Mouse (Mus musculus) large intestine, adult 2 months (tissue): ENCODE data around the gene Zfp955a. TPM values are rescaled to one million over a fixed set of nuclear protein-coding genes. Genes with fewer than 3 reads are reported as not detected.
"Not testable (repeated sequence)": the region's sequence is repeated elsewhere in the genome, so short reads cannot be mapped to it uniquely, and the experiment has no call there.

ENCODE experiments used
- DNase-seq: peaks from one replicate; pipeline ENCODE4 v3.0.0-alpha.2; 2012; ENCODE audit warnings: low read depth, low spot score
- WGBS: fragments of 180-500 bp; shearing (Covaris S2); methylation state at CpG from one replicate; pipeline ENCODE4 v1.1.7; 2018; 5-methylcytosine and 5-hydroxymethylcytosine counted together
- polyA plus RNA-seq: library from polyadenylated mRNA; depleted of rRNA; stranded (reverse); fragments of >200 nt; gene quantifications from 2 replicates; pipeline ENCODE4 v1.2.3, GENCODE M21; 2012; rRNA removed

Gene Zfp955a
- polyA plus RNA-seq, result 0.79 and 1.1 TPM in 2 replicates

GRCm38 (mm10) chr17:33254530-33255318 lies at the start of gene Zfp955a:
Zfp955a (minus strand) TSS chr17:33255145.
- 26% methylated on average over 1 of the region's 34 CpGs for WGBS
- DNase-seq, result not testable (repeated sequence)

GRCm38 (mm10) chr17:33289876-33290149 lies 34.9 kb upstream of the Zfp955a start:
- WGBS, result no CpG with 5 or more reads among the region's 9 CpGs
- not testable (repeated sequence) for DNase-seq

GRCm38 (mm10) chr17:33289039-33289875 lies 34.3 kb upstream of the Zfp955a start, which contains the start of gene Zfp955b:
Zfp955b (plus strand) TSS chr17:33289544.
- WGBS, result no CpG with 5 or more reads among the region's 25 CpGs

GRCm38 (mm10) chr17:33268907-33269306 lies 14.0 kb upstream of the Zfp955a start:
- 86% methylated on average over 9 of the region's 9 CpGs for WGBS
- no peak for DNase-seq

More at GRCm38 (mm10) chr17:33289039-33289875, 34.3 kb upstream of the Zfp955a start, which contains the start of gene Zfp955b:
- not testable (repeated sequence) for DNase-seq

GRCm38 (mm10) chr17:33264376-33264775 lies 9.4 kb upstream of the Zfp955a start, which contains the start of gene Olfr63:
Olfr63 (plus strand) TSS chr17:33264676.
- 79% methylated on average over 1 of the region's 1 CpGs for WGBS
- no peak for DNase-seq

- no CpG with 5 or more reads among the region's 2 CpGs for WGBS
- not testable (repeated sequence) for DNase-seq
Observed at GRCm38 (mm10) chr17:33255319-33255657, 343 bp upstream of the Zfp955a start.

- 97% methylated on average over 1 of the region's 1 CpGs for WGBS
- not testable (repeated sequence) for DNase-seq
Observed at GRCm38 (mm10) chr17:33236646-33237045, 18.3 kb downstream of the Zfp955a start.

GRCm38 (mm10) chr17:33221590-33221989 lies 33.4 kb downstream of the Zfp955a start, which contains the start of gene Olfr1564:
Olfr1564 (minus strand) TSS chr17:33221690.
- 80% methylated on average over 2 of the region's 2 CpGs for WGBS
- DNase-seq, result no peak

GRCm38 (mm10) chr17:33191002-33191401 lies 63.9 kb downstream of the Zfp955a start, which contains the start of gene Olfr239:
Olfr239 (plus strand) TSS chr17:33191302.
- not testable (repeated sequence) for DNase-seq

More at GRCm38 (mm10) chr17:33191002-33191401, 63.9 kb downstream of the Zfp955a start, which contains the start of gene Olfr239:
- WGBS, result no CpG with 5 or more reads among the region's 2 CpGs

Other genes starting within 250 kb of the Zfp955a start
- 0.42 and 0.75 TPM in 2 replicates for gene Zfp763, start 221.7 kb downstream of the Zfp955a start, polyA plus RNA-seq
- not detected in 2 replicates for gene 4921501E09Rik, start 187.1 kb downstream of the Zfp955a start, polyA plus RNA-seq
- gene Zfp563, start 165.8 kb downstream of the Zfp955a start, polyA plus RNA-seq, result 1.1 and 1.4 TPM in 2 replicates
- not detected in 2 replicates for gene Morc2b, start 115.5 kb downstream of the Zfp955a start, polyA plus RNA-seq
- not detected in 2 replicates for gene Olfr55, start 86.7 kb downstream of the Zfp955a start, polyA plus RNA-seq
- gene Olfr239, start 63.8 kb downstream of the Zfp955a start, polyA plus RNA-seq, result not detected in 2 replicates
- gene Olfr1564, start 33.5 kb downstream of the Zfp955a start, polyA plus RNA-seq, result not detected in 2 replicates
- not detected in 2 replicates for gene Olfr63, start 9.5 kb upstream of the Zfp955a start, polyA plus RNA-seq
- gene Zfp955b, start 34.4 kb upstream of the Zfp955a start, polyA plus RNA-seq, result 0.89 and 1.7 TPM in 2 replicates
- gene Zfp81, start 103.7 kb upstream of the Zfp955a start, polyA plus RNA-seq, result 0.63 and 0.89 TPM in 2 replicates
- gene Zfp101, start 139.5 kb upstream of the Zfp955a start, polyA plus RNA-seq, result 1.1 and 2.6 TPM in 2 replicates
- gene Actl9, start 177.8 kb upstream of the Zfp955a start, polyA plus RNA-seq, result 0.08 TPM in 1 of 2 replicates, not detected in the other